Mouse (Mus musculus): ENCODE results near the gene Olfr860.

DNA sequence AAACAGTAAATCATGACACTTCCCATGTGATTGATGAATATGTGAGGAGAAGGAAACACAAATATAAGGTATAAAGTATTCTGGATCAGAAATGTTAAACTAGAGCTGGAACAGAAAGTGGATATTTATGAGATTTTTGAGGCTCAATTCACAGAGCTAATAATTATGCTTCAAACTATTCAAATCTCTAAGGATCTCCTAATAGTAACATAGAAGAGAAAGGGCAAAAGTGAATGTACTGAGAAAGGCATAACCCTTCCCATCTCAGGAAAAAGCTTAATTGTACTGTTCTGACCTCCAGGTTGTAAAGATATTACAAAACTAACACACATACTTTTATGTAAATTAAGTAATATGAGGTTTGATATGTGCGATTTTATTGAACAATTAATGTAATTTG lies at the start of gene Olfr860:
- no peak for TF ChIP-seq CTCF (IDR thresholded peaks at IDR 0.05; ENCODE audit: low read depth, low read length)
- TF ChIP-seq POLR2A (IDR thresholded peaks at IDR 0.05; ENCODE audit: extremely low read depth, insufficient read depth, low read length) = no peak

All from liver, adult 2 months (tissue).